Mouse (Mus musculus): Measurements from ENCODE around the gene Nyx. TPM values are rescaled to one million over a fixed set of nuclear protein-coding genes. Genes with fewer than 3 reads are reported as not detected.

Gene Nyx
- polyA plus RNA-seq, 1 experiment from 2014 or later: 0.03 TPM

DNA sequence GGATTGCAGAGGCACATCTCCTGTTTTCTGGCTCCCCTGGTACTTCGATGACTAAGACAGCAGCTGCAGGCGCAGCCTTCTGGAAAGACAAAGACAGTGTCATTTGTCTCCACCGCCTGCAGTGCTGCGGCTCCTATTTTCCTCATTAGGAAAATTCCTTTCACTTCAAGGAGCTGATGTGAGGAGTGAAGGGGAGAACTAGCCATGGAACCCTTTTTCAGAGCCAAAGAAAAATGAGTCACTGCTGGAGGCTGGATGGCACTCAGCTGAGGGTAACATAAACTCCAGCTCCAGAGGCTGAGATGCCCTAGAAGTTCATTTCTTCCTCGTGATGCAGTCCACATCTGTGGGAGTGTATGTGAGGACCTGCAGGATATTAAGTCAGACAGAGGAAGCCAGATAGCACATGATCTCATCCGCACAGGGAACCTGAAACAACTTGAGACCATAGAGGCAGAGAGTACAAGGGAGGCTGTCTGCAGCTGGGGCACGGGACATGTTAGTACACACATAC is 37.0 kb downstream of the Nyx start:
- H3K36me3 ChIP-seq (ENCODE audit: insufficient read depth, low read length): no peaks in the 10 kb centered on the region
- no peak overlapping the region for H3K27ac ChIP-seq
- ATAC-seq (replicated peaks; ENCODE audit: low FRiP score, low read depth): no peak
- no peak overlapping the region for H3K4me2 ChIP-seq (ENCODE audit: low read length)
- DNase-seq (ENCODE audit: low spot score): no peak
- no peaks in the 10 kb centered on the region for H3K9me3 ChIP-seq (replicated peaks; ENCODE audit: low read length)
- H3K27me3 ChIP-seq (ENCODE audit: insufficient read depth, low read length): no peaks in the 10 kb centered on the region
- 72% methylated on average over 7 of the region's 7 CpGs for WGBS
- no peak overlapping the region for H3K9ac ChIP-seq (ENCODE audit: low read depth, low read length)
- TF ChIP-seq CTCF (IDR thresholded peaks at IDR 0.05; ENCODE audit: low read depth): no peak
- no peaks in the 10 kb centered on the region for H3K4me1 ChIP-seq (replicated peaks; ENCODE audit: insufficient read depth, low read length)
- no peak overlapping the region for H3K4me3 ChIP-seq (replicated peaks; ENCODE audit: low read depth, low read length)

DNA sequence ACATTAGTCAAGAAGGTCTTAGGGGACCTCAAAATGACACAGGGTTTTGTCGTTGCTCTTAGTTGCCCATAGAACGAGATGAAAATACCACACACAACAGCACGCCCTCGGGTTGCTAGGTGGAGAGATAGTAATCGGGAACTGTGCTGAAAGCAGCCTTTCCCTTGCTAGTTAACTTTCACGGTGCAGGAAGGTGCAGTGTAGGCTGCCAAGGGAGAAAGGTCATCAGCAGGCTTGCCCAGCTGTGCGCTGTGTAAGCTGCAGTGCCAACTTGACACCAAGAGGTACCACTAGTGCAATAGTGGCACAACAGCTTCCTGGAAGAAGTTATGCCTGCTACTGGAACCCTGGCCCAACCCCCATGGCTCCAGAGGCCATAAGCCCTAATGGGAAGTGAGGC is 38.5 kb downstream of the Nyx start:
- Histone ChIP-seq H3K27ac (no peak overlapping the region), H3K4me3 (replicated peaks; ENCODE audit: low read depth, low read length) (no peak overlapping the region), H3K27me3 (ENCODE audit: insufficient read depth, low read length) (no peaks in the 10 kb centered on the region), H3K36me3 (ENCODE audit: insufficient read depth, low read length) (no peaks in the 10 kb centered on the region), H3K9ac (ENCODE audit: low read depth, low read length) (no peak overlapping the region), H3K9me3 (replicated peaks; ENCODE audit: low read length) (no peaks in the 10 kb centered on the region), H3K4me2 (ENCODE audit: low read length) (no peak overlapping the region), H3K4me1 (replicated peaks; ENCODE audit: insufficient read depth, low read length) (no peaks in the 10 kb centered on the region)
- ATAC-seq (replicated peaks; ENCODE audit: low FRiP score, low read depth) (no peak), DNase-seq (ENCODE audit: low spot score) (no peak)
- TF ChIP-seq CTCF (IDR thresholded peaks at IDR 0.05; ENCODE audit: low read depth): no peak
- WGBS: 88% methylated on average over 7 of the region's 7 CpGs

DNA sequence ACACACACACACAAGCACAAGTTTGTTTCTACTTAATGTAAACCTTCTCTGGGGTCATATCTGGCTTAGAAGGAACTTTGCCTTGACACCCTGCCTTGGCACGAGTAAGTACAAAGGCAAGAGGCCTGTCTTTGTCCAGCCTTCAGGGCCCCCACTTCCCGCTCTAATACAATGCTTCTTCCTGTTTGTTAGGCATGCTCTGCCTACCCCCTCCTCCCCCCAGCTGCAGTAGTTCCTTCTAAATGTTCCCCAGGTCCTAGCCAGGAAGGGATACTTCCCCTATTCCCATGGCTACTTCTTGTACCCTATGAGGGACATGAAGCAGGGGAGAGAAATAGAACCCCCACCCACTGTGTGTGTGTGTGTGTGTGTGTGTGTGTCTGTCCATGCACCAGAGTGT is 40.5 kb downstream of the Nyx start:
- Histone ChIP-seq H3K4me1 (replicated peaks; ENCODE audit: insufficient read depth, low read length) (no peaks in the 10 kb centered on the region), H3K4me2 (ENCODE audit: low read length) (no peak overlapping the region), H3K36me3 (ENCODE audit: insufficient read depth, low read length) (no peaks in the 10 kb centered on the region), H3K27me3 (ENCODE audit: insufficient read depth, low read length) (no peaks in the 10 kb centered on the region), H3K4me3 (replicated peaks; ENCODE audit: low read depth, low read length) (no peak overlapping the region), H3K27ac (no peak overlapping the region), H3K9ac (ENCODE audit: low read depth, low read length) (no peak overlapping the region), H3K9me3 (replicated peaks; ENCODE audit: low read length) (no peaks in the 10 kb centered on the region)
- TF ChIP-seq CTCF (IDR thresholded peaks at IDR 0.05; ENCODE audit: low read depth): no peak
- no peak for ATAC-seq (replicated peaks; ENCODE audit: low FRiP score, low read depth)
- whole genome bisulfite sequencing: 83% methylated on average over 2 of the region's 2 CpGs
- peak; percentile 2 for DNase-seq (ENCODE audit: low spot score)

DNA sequence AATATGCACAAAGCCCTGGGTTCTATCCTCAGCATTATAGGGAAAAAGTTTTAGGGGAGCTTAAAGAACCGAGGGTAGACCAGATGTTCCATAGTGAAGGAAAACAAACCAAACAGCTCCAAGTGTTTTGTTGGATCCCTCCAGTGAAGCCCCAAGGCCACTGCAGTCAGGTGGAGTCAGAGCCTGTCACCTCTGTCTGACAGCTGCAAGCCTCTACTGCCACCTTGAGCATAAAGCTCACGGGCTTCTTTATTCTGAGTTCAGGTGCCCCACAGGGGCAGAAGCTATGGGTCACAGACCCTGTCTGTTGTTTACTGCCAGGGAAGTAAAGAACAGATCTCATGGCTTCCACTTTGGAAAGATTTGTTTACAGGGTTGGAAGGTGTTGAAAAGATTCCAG is 47.2 kb downstream of the Nyx start:
- no peaks in the 10 kb centered on the region for H3K27me3 ChIP-seq (ENCODE audit: insufficient read depth, low read length)
- H3K9me3 ChIP-seq (replicated peaks; ENCODE audit: low read length): no peaks in the 10 kb centered on the region
- H3K9ac ChIP-seq (ENCODE audit: low read depth, low read length): no peak overlapping the region
- WGBS: 63% methylated on average over 2 of the region's 2 CpGs
- H3K4me3 ChIP-seq (replicated peaks; ENCODE audit: low read depth, low read length): no peak overlapping the region
- H3K36me3 ChIP-seq (ENCODE audit: insufficient read depth, low read length): no peaks in the 10 kb centered on the region
- DNase-seq (ENCODE audit: low spot score) (no peak), ATAC-seq (replicated peaks; ENCODE audit: low FRiP score, low read depth) (no peak)
- H3K4me1 ChIP-seq (replicated peaks; ENCODE audit: insufficient read depth, low read length): no peaks in the 10 kb centered on the region
- H3K4me2 ChIP-seq (ENCODE audit: low read length): no peak overlapping the region
- TF ChIP-seq CTCF (IDR thresholded peaks at IDR 0.05; ENCODE audit: low read depth): peak; percentile 36; the same call in 1 of the 2 replicates
- H3K27ac ChIP-seq: no peak overlapping the region

- Histone ChIP-seq H3K4me1 (replicated peaks; ENCODE audit: insufficient read depth, low read length) (no peaks in the 10 kb centered on the region), H3K9ac (ENCODE audit: low read depth, low read length) (no peak overlapping the region), H3K27ac (no peak overlapping the region), H3K36me3 (ENCODE audit: insufficient read depth, low read length) (no peaks in the 10 kb centered on the region), H3K27me3 (ENCODE audit: insufficient read depth, low read length) (no peaks in the 10 kb centered on the region), H3K4me2 (ENCODE audit: low read length) (no peak overlapping the region), H3K4me3 (replicated peaks; ENCODE audit: low read depth, low read length) (no peak overlapping the region), H3K9me3 (replicated peaks; ENCODE audit: low read length) (no peaks in the 10 kb centered on the region)
- TF ChIP-seq CTCF (IDR thresholded peaks at IDR 0.05; ENCODE audit: low read depth): no peak
- WGBS: 90% methylated on average over 5 of the region's 5 CpGs
- ATAC-seq (replicated peaks; ENCODE audit: low FRiP score, low read depth) (no peak), DNase-seq (ENCODE audit: low spot score) (no peak)
Measured at GRCm38 (mm10) chrX:13513864-13514263, 48.0 kb downstream of the Nyx start.

DNA sequence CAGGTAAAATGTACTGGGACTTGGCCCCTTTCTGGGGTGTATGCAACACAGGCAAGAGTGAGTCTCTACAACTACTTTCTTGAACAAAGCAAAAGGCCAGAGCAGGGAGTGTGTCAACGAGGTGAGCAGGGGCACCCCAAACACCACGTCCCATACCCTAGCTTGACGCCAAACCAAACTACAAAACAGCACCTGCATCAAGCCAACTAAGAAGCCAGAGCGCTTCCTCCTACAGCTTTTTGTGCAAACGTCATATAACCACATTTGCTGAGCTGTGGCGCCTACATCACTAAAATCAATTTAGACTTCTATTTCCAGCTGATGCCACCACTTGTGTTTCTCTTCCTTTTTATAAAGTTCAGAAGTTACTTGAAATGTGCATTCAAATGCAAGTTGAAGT is 50.5 kb downstream of the Nyx start:
- no peak for ATAC-seq (replicated peaks; ENCODE audit: low FRiP score, low read depth)
- WGBS: 87% methylated on average over 6 of the region's 6 CpGs
- H3K4me1 ChIP-seq (replicated peaks; ENCODE audit: insufficient read depth, low read length): no peaks in the 10 kb centered on the region

GRCm38 (mm10) chrX:13518019-13518418 is 52.1 kb downstream of the Nyx start:
- ATAC-seq (replicated peaks; ENCODE audit: low FRiP score, low read depth) (no peak), DNase-seq (ENCODE audit: low spot score) (no peak)
- Histone ChIP-seq H3K4me3 (replicated peaks; ENCODE audit: low read depth, low read length) (no peak overlapping the region), H3K4me1 (replicated peaks; ENCODE audit: insufficient read depth, low read length) (no peaks in the 10 kb centered on the region), H3K36me3 (ENCODE audit: insufficient read depth, low read length) (no peaks in the 10 kb centered on the region), H3K27me3 (ENCODE audit: insufficient read depth, low read length) (no peaks in the 10 kb centered on the region), H3K9ac (ENCODE audit: low read depth, low read length) (no peak overlapping the region), H3K9me3 (replicated peaks; ENCODE audit: low read length) (no peaks in the 10 kb centered on the region), H3K27ac (no peak overlapping the region), H3K4me2 (ENCODE audit: low read length) (no peak overlapping the region)
- no peak for TF ChIP-seq CTCF (IDR thresholded peaks at IDR 0.05; ENCODE audit: low read depth)
- WGBS: 72% methylated on average over 10 of the region's 10 CpGs

More for the DNA sequence above, 50.5 kb downstream of the Nyx start:
- DNase-seq (ENCODE audit: low spot score): no peak
- TF ChIP-seq CTCF (IDR thresholded peaks at IDR 0.05; ENCODE audit: low read depth): no peak
- no peak overlapping the region for H3K4me2 ChIP-seq (ENCODE audit: low read length)
- no peaks in the 10 kb centered on the region for H3K27me3 ChIP-seq (ENCODE audit: insufficient read depth, low read length)
- H3K27ac ChIP-seq: no peak overlapping the region
- no peaks in the 10 kb centered on the region for H3K9me3 ChIP-seq (replicated peaks; ENCODE audit: low read length)
- no peak overlapping the region for H3K4me3 ChIP-seq (replicated peaks; ENCODE audit: low read depth, low read length)
- H3K9ac ChIP-seq (ENCODE audit: low read depth, low read length): no peak overlapping the region
- no peaks in the 10 kb centered on the region for H3K36me3 ChIP-seq (ENCODE audit: insufficient read depth, low read length)

All from kidney, postnatal 0 days (tissue).